Mouse (Mus musculus): ENCODE measurements at regions not wholly inside any gene's neighbourhood (a gene's known extent, or its start where the extent isn't known, plus 50 kb on each side); places are given as distances from the start of the nearest gene placed in this dataset.

DNA sequence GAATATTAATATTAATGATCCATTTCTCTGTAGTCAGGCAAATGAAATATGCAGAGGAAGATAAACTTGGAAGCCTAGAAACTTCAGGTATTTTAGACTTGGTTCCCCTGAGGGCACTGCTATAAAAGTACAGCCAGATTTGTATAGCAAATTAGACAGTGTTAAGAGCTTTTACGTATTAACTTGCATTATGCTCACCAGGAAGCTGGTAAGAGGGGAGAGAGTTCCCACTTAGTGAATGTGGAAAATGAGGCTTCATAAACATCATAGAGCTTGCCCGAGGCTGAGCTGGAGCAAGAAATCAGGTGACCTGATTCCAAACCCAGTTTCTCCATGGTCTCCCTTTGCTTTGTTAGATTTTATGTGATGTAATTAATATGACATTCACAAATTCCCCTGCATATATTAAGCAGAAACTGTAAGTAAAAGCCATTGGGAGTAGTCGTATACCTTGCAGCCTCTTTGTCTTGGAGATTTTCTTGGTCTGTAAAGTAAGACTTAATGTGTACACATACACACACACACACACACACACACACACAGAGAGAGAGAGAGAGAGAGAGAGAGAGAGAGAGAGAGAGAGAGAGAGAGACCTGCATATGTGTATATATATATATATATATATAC is 718.9 kb upstream of the Isx start:
- no peak for DNase-seq

DNA sequence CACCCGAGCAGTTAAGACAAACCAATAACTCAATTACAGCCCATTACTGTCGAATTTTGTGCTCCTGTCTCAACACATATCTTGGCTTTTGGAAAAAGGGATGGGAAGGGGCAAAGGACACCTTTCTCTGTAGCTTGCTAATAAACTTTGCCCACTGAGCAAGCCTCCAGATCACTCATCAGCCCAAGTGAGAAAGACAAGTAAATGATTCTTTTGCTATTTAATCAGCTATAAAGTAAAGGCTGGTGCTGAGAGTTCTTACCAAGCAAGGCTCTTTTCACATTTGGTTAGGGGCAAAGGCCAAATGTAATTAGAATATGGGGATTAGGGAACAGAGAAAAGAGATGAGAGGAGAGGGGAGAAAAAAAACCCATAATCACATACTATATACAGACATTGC is 703.4 kb upstream of the Isx start:
- DNase-seq = no peak

DNA sequence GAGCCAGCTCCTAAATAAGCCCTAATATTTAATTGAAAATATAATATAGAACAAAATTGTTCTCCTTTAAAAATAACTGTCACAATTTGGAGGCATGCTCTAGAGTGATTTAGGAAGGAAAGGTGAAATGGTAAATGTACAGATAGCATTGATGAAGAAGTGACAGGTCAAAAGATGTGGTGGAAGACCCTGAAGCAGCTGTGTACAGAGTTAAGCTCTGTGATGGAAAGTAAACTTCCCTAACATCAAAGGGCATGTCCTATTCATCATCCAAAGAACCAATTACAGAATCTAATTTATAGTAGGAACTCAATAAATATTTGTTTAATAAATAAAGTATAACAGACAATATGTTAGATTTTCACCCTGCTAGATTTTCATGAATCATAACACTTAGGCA is 702.3 kb upstream of the Isx start:
- no peak for DNase-seq

DNA sequence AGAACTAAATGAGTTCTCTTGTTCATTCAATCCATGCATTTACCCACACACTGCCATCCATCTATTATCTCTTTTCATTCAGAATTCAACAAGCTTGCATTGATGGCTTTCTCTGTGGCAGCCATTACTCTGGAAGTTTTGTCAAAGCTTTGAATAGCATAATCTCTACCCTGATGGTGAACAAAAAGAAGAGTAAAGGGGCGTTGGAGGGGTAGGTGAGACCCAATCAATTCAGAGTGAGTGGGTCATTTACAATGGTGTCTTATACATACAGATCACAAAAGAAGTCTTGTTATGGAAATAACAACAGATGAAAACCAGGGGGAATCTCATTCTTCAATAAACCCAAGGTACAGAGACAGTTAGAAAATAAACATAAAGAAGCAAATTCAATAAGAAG is 701.9 kb upstream of the Isx start:
- no peak for DNase-seq

DNA sequence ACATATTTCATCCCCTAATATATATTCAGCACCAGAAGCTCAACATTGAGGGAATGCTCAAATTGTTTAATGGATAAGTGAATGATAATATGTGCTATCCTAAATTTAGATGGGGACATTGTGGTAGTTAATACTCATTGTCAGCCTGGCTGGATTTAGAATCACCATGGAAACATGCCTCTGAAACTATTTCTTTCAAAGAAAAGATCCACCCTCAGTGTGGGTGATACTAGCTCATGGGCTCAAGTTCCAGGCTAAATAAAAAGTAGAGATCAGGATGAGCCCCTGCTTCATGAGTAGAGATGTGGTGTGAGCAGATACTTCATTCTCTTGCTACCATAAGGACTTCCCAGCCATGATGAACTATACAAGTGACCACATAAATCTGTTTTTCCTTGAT is 668.4 kb upstream of the Isx start:
- DNase-seq = peak; percentile 58

DNA sequence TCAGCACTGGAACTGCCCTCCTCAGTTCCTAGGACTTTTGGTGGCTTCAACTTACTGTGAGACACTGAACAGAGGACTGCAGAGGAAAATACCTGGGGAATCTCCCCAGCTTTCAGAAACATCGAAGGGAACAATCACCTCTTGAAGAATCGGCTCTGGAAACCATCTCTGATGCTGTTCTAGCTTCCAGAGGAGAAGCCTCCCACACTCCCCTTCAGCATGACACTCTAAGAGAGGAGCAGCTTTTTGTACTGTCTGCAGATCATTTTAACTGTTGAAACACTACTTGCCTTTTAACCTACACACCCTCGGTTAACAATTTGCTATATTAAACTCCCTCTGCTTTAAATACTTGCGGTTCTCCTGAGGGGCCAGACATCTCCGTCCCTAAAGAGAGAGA is 664.7 kb upstream of the Isx start:
- peak; percentile 17 for DNase-seq

DNA sequence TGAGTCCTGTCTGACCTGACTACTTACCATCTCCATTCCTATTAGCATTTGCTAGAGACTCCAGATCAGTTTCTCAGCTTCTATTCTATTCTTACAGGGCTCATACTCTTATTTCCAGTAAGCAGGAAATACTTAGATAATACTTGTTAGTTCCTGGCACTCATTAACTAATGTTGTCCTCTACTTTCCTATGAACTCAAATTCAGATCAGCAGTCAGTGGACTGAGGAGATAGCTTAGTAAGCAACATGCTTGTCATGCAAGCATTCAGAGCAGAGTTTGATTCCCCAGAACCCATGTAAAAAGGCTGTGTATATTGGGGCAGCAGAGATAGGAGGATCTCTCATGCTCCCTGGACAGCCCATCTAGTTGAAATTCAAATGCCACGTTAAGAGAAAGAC is 656.2 kb upstream of the Isx start:
- DNase-seq = no peak

Data from right cerebral cortex, adult 18-20 months (tissue).